Mouse (Mus musculus): ENCODE results near the gene Arhgap18.

Arhgap18 gene

GRCm38 (mm10) chr10:26832669-26833249, 79.5 kb downstream of the Arhgap18 start:
- DNase-seq: no peak

- DNase-seq: no peak
Observed at GRCm38 (mm10) chr10:26833393-26833792, 80.2 kb downstream of the Arhgap18 start.

GRCm38 (mm10) chr10:26849311-26849710, 96.1 kb downstream of the Arhgap18 start:
- DNase-seq: no peak

- no peak for DNase-seq
Observed at GRCm38 (mm10) chr10:26849854-26850253, 96.6 kb downstream of the Arhgap18 start.

GRCm38 (mm10) chr10:26854556-26855100, 101.4 kb downstream of the Arhgap18 start:
- DNase-seq: no peak

GRCm38 (mm10) chr10:26855851-26856535, 102.8 kb downstream of the Arhgap18 start:
- peak in 1 of 2 experiments; percentile 47 for DNase-seq

- DNase-seq: no peak
Observed at GRCm38 (mm10) chr10:26857583-26857982, 104.4 kb downstream of the Arhgap18 start.

- DNase-seq: no peak
Observed at GRCm38 (mm10) chr10:26858537-26858936, 105.3 kb downstream of the Arhgap18 start.

- DNase-seq: no peak
Observed at GRCm38 (mm10) chr10:26861231-26861630, 108.0 kb downstream of the Arhgap18 start.

GRCm38 (mm10) chr10:26862207-26862606, 109.0 kb downstream of the Arhgap18 start:
- DNase-seq: no peak

GRCm38 (mm10) chr10:26863982-26864381, 110.8 kb downstream of the Arhgap18 start:
- DNase-seq: no peak

- no peak for DNase-seq
Observed at GRCm38 (mm10) chr10:26870802-26871201, 117.6 kb downstream of the Arhgap18 start.

GRCm38 (mm10) chr10:26877309-26877708, 124.1 kb downstream of the Arhgap18 start:
- DNase-seq: no peak

- DNase-seq: no peak
Observed at GRCm38 (mm10) chr10:26878924-26879600, 125.8 kb downstream of the Arhgap18 start.

GRCm38 (mm10) chr10:26884949-26885348, 131.7 kb downstream of the Arhgap18 start:
- no peak for DNase-seq

- no peak for DNase-seq
Observed at GRCm38 (mm10) chr10:26889226-26889625, 136.0 kb downstream of the Arhgap18 start.

GRCm38 (mm10) chr10:26889754-26890153, 136.5 kb downstream of the Arhgap18 start:
- no peak for DNase-seq

GRCm38 (mm10) chr10:26890269-26890955, 137.2 kb downstream of the Arhgap18 start:
- DNase-seq: peak; percentile 41 to 77

- no peak for DNase-seq
Observed at GRCm38 (mm10) chr10:26893091-26893490, 139.9 kb downstream of the Arhgap18 start.

- DNase-seq: no peak
Observed at GRCm38 (mm10) chr10:26895726-26896125, 142.5 kb downstream of the Arhgap18 start.

- no peak for DNase-seq
Observed at GRCm38 (mm10) chr10:26900426-26900825, 147.2 kb downstream of the Arhgap18 start.

- DNase-seq: no peak
Observed at GRCm38 (mm10) chr10:26903781-26904180, 150.6 kb downstream of the Arhgap18 start.

- DNase-seq: no peak
Observed at GRCm38 (mm10) chr10:26911176-26911575, 158.0 kb downstream of the Arhgap18 start.

Data from lung, postnatal 4 days (tissue).